ENCODE assay signal across 22 mouse cellular contexts in the genomic region with DNA sequence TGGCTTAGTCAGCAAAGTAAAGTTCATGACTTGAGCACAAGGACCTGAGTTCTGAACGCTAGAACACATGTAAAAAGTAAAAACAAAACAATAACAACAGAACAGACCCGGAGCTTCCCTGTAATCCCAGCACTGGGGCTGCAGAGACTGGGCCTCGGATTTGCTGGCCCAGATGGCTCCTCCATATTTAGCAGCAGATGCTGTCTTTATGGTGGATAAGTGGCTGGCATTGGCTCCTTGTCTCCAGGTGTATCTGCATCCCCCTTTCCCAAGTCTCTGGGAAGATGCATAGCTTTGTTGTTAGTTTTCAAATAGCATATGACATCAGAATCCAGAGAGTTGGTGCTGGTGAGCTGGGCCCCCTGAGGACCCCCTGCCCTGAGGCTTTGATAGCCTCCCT. TPM values are rescaled to one million over a fixed set of nuclear protein-coding genes. Genes with fewer than 3 reads are reported as not detected.
DNase-seq lines count a peak whose midpoint lies in the region; ATAC-seq and TF ChIP-seq lines count a peak whose summit lies in the region.
"Had no signal": no experiment of that assay in that cellular context is flagged by ENCODE, and none has a peak within 500 bp of the region (broad histone marks: within the 10 kb centered on the region; RNA-seq: fewer than 3 reads in every experiment).

No protein-coding gene starts in this region.

- H3K4me3 ChIP-seq in forebrain, embryonic 15.5 days, result no peak overlapping the region
- H3K4me3 ChIP-seq in forebrain, embryonic 10.5 days, result no peak overlapping the region
- H3K4me3 ChIP-seq in midbrain, embryonic 11.5 days (ENCODE audit: low read depth, low read length), result no peak overlapping the region
- no peak overlapping the region for H3K4me3 ChIP-seq in midbrain, embryonic 14.5 days (replicated peaks; ENCODE audit: low read depth, low read length)
- H3K4me3 ChIP-seq in E14TG2a.4 (replicated peaks; ENCODE audit: low read length), result peak overlapping the region; percentile 65; the same call in 1 of the 2 replicates
- H3K4me3 ChIP-seq: embryonic facial prominence, embryonic 13.5 days; embryonic facial prominence, embryonic 15.5 days; erythroblast, embryonic 14.5 days; forebrain, embryonic 13.5 days had no signal

- intact Hi-C loops in heart, postnatal 36 days (cut with DNase I), result no loop called here

- no peaks in the 10 kb centered on the region for H3K27me3 ChIP-seq in forebrain, embryonic 15.5 days
- H3K27me3 ChIP-seq in forebrain, embryonic 10.5 days (ENCODE audit: poor library complexity, severe bottlenecking), result no peaks in the 10 kb centered on the region
- H3K27me3 ChIP-seq in midbrain, embryonic 11.5 days (ENCODE audit: control insufficient read depth, insufficient read depth, low read length), result no peaks in the 10 kb centered on the region
- H3K27me3 ChIP-seq in midbrain, embryonic 14.5 days (ENCODE audit: control insufficient read depth, insufficient read depth, low read length), result no peaks in the 10 kb centered on the region
- no peaks in the 10 kb centered on the region for H3K27me3 ChIP-seq in E14TG2a.4 (ENCODE audit: insufficient read depth, low read length)
- H3K27me3 ChIP-seq: embryonic facial prominence, embryonic 13.5 days; embryonic facial prominence, embryonic 15.5 days; forebrain, embryonic 13.5 days; Patski had no signal

- H3K4me1 ChIP-seq in forebrain, embryonic 15.5 days, result peaks cover 68% of the 10 kb centered on the region
- peaks cover 56% of the 10 kb centered on the region for H3K4me1 ChIP-seq in forebrain, embryonic 10.5 days
- H3K4me1 ChIP-seq in midbrain, embryonic 11.5 days (ENCODE audit: control insufficient read depth, insufficient read depth, low read length), result peaks cover 28% of the 10 kb centered on the region
- H3K4me1 ChIP-seq in midbrain, embryonic 14.5 days (ENCODE audit: control insufficient read depth, insufficient read depth, low read length), result peaks cover 29% of the 10 kb centered on the region
- peaks cover 91% of the 10 kb centered on the region for H3K4me1 ChIP-seq in E14TG2a.4 (replicated peaks; ENCODE audit: low read depth, low read length)

- H3K4me2 ChIP-seq in forebrain, embryonic 15.5 days (replicated peaks), result no peak overlapping the region
- no peak overlapping the region for H3K4me2 ChIP-seq in midbrain, embryonic 11.5 days
- no peak overlapping the region for H3K4me2 ChIP-seq in midbrain, embryonic 14.5 days (ENCODE audit: low read length)
- H3K4me2 ChIP-seq: embryonic facial prominence, embryonic 13.5 days; embryonic facial prominence, embryonic 15.5 days; forebrain, embryonic 13.5 days had no signal

- WGBS in forebrain, embryonic 15.5 days, result 54% methylated on average over 3 of the region's 3 CpGs
- 80% methylated on average over 3 of the region's 3 CpGs for WGBS in forebrain, embryonic 10.5 days
- 74% methylated on average over 3 of the region's 3 CpGs for WGBS in midbrain, embryonic 11.5 days
- 75% methylated on average over 3 of the region's 3 CpGs for WGBS in midbrain, embryonic 14.5 days

- no peak for DNase-seq in forebrain, embryonic 10.5 days (ENCODE audit: extremely low spot score, low spot score)
- DNase-seq in midbrain, embryonic 11.5 days (ENCODE audit: low spot score, missing footprints), result peak; percentile 80
- no peak for DNase-seq in midbrain, embryonic 14.5 days
- DNase-seq in brain, adult 2 months (ENCODE audit: low read depth, low spot score), result peak; percentile 49
- DNase-seq in heart, postnatal 36 days, result no peak
- no peak for DNase-seq in ovary, postnatal 14 days (ENCODE audit: low spot score)
- DNase-seq: adrenal gland, adult 8-10 months; adrenal gland, postnatal 14 days; adrenal gland, postnatal 36 days; cerebellum, adult 11 months; cerebellum, adult 18-20 months; cerebellum, adult 8-10 months; cerebellum, adult 9-11 months had no signal

- no peak for TF ChIP-seq CTCF in E14TG2a.4 (conservative IDR thresholded peaks at IDR 0.05; ENCODE audit: low read length)

- no peak for ATAC-seq in forebrain, embryonic 15.5 days (replicated peaks)
- no peak for ATAC-seq in midbrain, embryonic 11.5 days (ENCODE audit: low FRiP score)
- ATAC-seq in midbrain, embryonic 14.5 days (ENCODE audit: low FRiP score, low TSS enrichment), result no peak
- ATAC-seq: activated CD4-positive, CD25-positive, alpha-beta regulatory T cell, adult 4 months; forebrain, embryonic 13.5 days; Patski had no signal

- no peak overlapping the region for H3K9ac ChIP-seq in forebrain, embryonic 15.5 days (replicated peaks)
- H3K9ac ChIP-seq in midbrain, embryonic 11.5 days (ENCODE audit: low read length), result no peak overlapping the region
- no peak overlapping the region for H3K9ac ChIP-seq in midbrain, embryonic 14.5 days (replicated peaks; ENCODE audit: low read length)
- H3K9ac ChIP-seq: embryonic facial prominence, embryonic 13.5 days; embryonic facial prominence, embryonic 15.5 days; forebrain, embryonic 13.5 days had no signal

- H3K9me3 ChIP-seq in forebrain, embryonic 15.5 days, result no peaks in the 10 kb centered on the region
- no peaks in the 10 kb centered on the region for H3K9me3 ChIP-seq in forebrain, embryonic 10.5 days
- no peaks in the 10 kb centered on the region for H3K9me3 ChIP-seq in midbrain, embryonic 11.5 days (ENCODE audit: control insufficient read depth, low read length)
- H3K9me3 ChIP-seq in midbrain, embryonic 14.5 days (ENCODE audit: control insufficient read depth, low read length), result no peaks in the 10 kb centered on the region
- H3K9me3 ChIP-seq in E14TG2a.4 (ENCODE audit: low read length), result no peaks in the 10 kb centered on the region
- H3K9me3 ChIP-seq: embryonic facial prominence, embryonic 13.5 days; embryonic facial prominence, embryonic 15.5 days; forebrain, embryonic 13.5 days; G1E had no signal

- H3K27ac ChIP-seq in forebrain, embryonic 15.5 days (replicated peaks), result peak overlapping the region; percentile 28; the same call in 1 of the 2 replicates
- H3K27ac ChIP-seq in forebrain, embryonic 10.5 days, result no peak overlapping the region; the same call in 1 of the 2 replicates
- H3K27ac ChIP-seq in midbrain, embryonic 11.5 days (ENCODE audit: low read depth, low read length), result no peak overlapping the region
- H3K27ac ChIP-seq in midbrain, embryonic 14.5 days (replicated peaks; ENCODE audit: low read depth, low read length), result no peak overlapping the region
- H3K27ac ChIP-seq: embryonic facial prominence, embryonic 13.5 days; embryonic facial prominence, embryonic 15.5 days; forebrain, embryonic 13.5 days had no signal

- no peaks in the 10 kb centered on the region for H3K36me3 ChIP-seq in forebrain, embryonic 15.5 days
- H3K36me3 ChIP-seq in forebrain, embryonic 10.5 days (replicated peaks), result peaks cover 33% of the 10 kb centered on the region
- no peaks in the 10 kb centered on the region; the same call in 1 of the 2 replicates for H3K36me3 ChIP-seq in midbrain, embryonic 11.5 days (ENCODE audit: control insufficient read depth, insufficient read depth, low read length)
- H3K36me3 ChIP-seq in midbrain, embryonic 14.5 days (ENCODE audit: control insufficient read depth, insufficient read depth, low read length), result no peaks in the 10 kb centered on the region
- peaks cover 51% of the 10 kb centered on the region for H3K36me3 ChIP-seq in E14TG2a.4 (ENCODE audit: insufficient read depth, low read length)
- H3K36me3 ChIP-seq: embryonic facial prominence, embryonic 13.5 days; embryonic facial prominence, embryonic 15.5 days had no signal

RNA-seq across cellular contexts. Expression of gene Enoph1, which starts 6.3 kb away (rescaled TPM):
- 57.6 and 58.3 TPM in 2 replicates for polyA plus RNA-seq in forebrain, embryonic 15.5 days (2015; fragmentation: Nextera tagmentation; extraction: Ambion mirVana)
- 62.8 and 66.9 TPM in 2 replicates for polyA plus RNA-seq in forebrain, embryonic 10.5 days (2016; fragmentation: Nextera tagmentation; extraction: Ambion mirVana)
- polyA plus RNA-seq in midbrain, embryonic 11.5 days (2014; fragmentation: Nextera tagmentation; extraction: Ambion mirVana), result 43.2 and 44.5 TPM in 2 replicates
- polyA plus RNA-seq in midbrain, embryonic 14.5 days (2014; fragmentation: Nextera tagmentation; extraction: Ambion mirVana), result 43.4 and 49.4 TPM in 2 replicates
- 1 to 10 TPM; 6.5 to 8.6 TPM for total RNA-seq in heart, postnatal 36 days (2021)

RNA-seq across cellular contexts. Expression of gene Hnrnpdl, which starts 6.6 kb away (rescaled TPM):
- 256 and 258 TPM in 2 replicates for polyA plus RNA-seq in forebrain, embryonic 15.5 days (2015; fragmentation: Nextera tagmentation; extraction: Ambion mirVana)
- polyA plus RNA-seq in forebrain, embryonic 10.5 days (2016; fragmentation: Nextera tagmentation; extraction: Ambion mirVana), result 246 and 247 TPM in 2 replicates
- 289 and 297 TPM in 2 replicates for polyA plus RNA-seq in midbrain, embryonic 11.5 days (2014; fragmentation: Nextera tagmentation; extraction: Ambion mirVana)
- polyA plus RNA-seq in midbrain, embryonic 14.5 days (2014; fragmentation: Nextera tagmentation; extraction: Ambion mirVana), result 268 and 279 TPM in 2 replicates
- 10 to 100 TPM; 60.2 to 70.6 TPM for total RNA-seq in heart, postnatal 36 days (2021)

Comparison
In these comparisons a context has a peak if more than half of its experiments do, and no peak if none do; other contexts are left out.
1. DNase-seq: peak in midbrain, embryonic 11.5 days (single experiment) and brain, adult 2 months (single experiment); none in forebrain, embryonic 10.5 days (single experiment), midbrain, embryonic 14.5 days (single experiment), heart, postnatal 36 days (0 of 2) and ovary, postnatal 14 days (single experiment).